Mouse (Mus musculus): Measurements from ENCODE around the gene Gorasp1. TPM values are rescaled to one million over a fixed set of nuclear protein-coding genes. Genes with fewer than 3 reads are reported as not detected.

Gene Gorasp1
- polyA plus RNA-seq, 1 experiment from 2014 or later = 23.6 TPM

- peaks cover 34% of the 10 kb centered on the region for H3K4me1 ChIP-seq (ENCODE audit: control insufficient read depth, insufficient read depth, low read length)
These were observed 43.4 kb upstream of the Gorasp1 start for GRCm38 (mm10) chr9:119980770-119981182.

GRCm38 (mm10) chr9:119979749-119980148, 42.4 kb upstream of the Gorasp1 start:
- Histone ChIP-seq H3K9ac (ENCODE audit: low read length) (no peak overlapping the region), H3K9me3 (ENCODE audit: control insufficient read depth, low read length) (no peaks in the 10 kb centered on the region), H3K4me3 (ENCODE audit: low read depth, low read length) (no peak overlapping the region), H3K4me1 (ENCODE audit: control insufficient read depth, insufficient read depth, low read length) (peaks cover 34% of the 10 kb centered on the region), H3K36me3 (ENCODE audit: control insufficient read depth, insufficient read depth, low read length) (no peaks in the 10 kb centered on the region), H3K4me2 (ENCODE audit: low read depth) (no peak overlapping the region), H3K27me3 (ENCODE audit: control insufficient read depth, insufficient read depth, low read length) (peaks cover 8% of the 10 kb centered on the region), H3K27ac (ENCODE audit: low read depth, low read length) (no peak overlapping the region)
- ATAC-seq (ENCODE audit: insufficient read depth, low FRiP score, low TSS enrichment) (no peak), DNase-seq (ENCODE audit: low spot score) (no peak)
- WGBS = 59% methylated on average over 2 of the region's 2 CpGs

More at GRCm38 (mm10) chr9:119980770-119981182, 43.4 kb upstream of the Gorasp1 start:
- no peaks in the 10 kb centered on the region for H3K9me3 ChIP-seq (ENCODE audit: control insufficient read depth, low read length)
- no peak for DNase-seq (ENCODE audit: low spot score)
- no peaks in the 10 kb centered on the region for H3K36me3 ChIP-seq (ENCODE audit: control insufficient read depth, insufficient read depth, low read length)
- H3K27ac ChIP-seq (ENCODE audit: low read depth, low read length) = peak overlapping the region; percentile 80
- H3K4me2 ChIP-seq (ENCODE audit: low read depth) = peak overlapping the region; percentile 93
- peaks cover 8% of the 10 kb centered on the region for H3K27me3 ChIP-seq (ENCODE audit: control insufficient read depth, insufficient read depth, low read length)
- no peak overlapping the region for H3K4me3 ChIP-seq (ENCODE audit: low read depth, low read length)
- 4% methylated on average over 4 of the region's 4 CpGs for WGBS
- peak overlapping the region; percentile 44; the same call in 1 of the 2 replicates for H3K9ac ChIP-seq (ENCODE audit: low read length)
- ATAC-seq (ENCODE audit: insufficient read depth, low FRiP score, low TSS enrichment) = no peak

GRCm38 (mm10) chr9:119978811-119979441, 41.6 kb upstream of the Gorasp1 start:
- DNase-seq (ENCODE audit: low spot score) (no peak), ATAC-seq (ENCODE audit: insufficient read depth, low FRiP score, low TSS enrichment) (no peak)
- peaks cover 8% of the 10 kb centered on the region for H3K27me3 ChIP-seq (ENCODE audit: control insufficient read depth, insufficient read depth, low read length)
- no peak overlapping the region for H3K4me2 ChIP-seq (ENCODE audit: low read depth)
- H3K9me3 ChIP-seq (ENCODE audit: control insufficient read depth, low read length) = no peaks in the 10 kb centered on the region
- no peak overlapping the region for H3K9ac ChIP-seq (ENCODE audit: low read length)
- H3K4me3 ChIP-seq (ENCODE audit: low read depth, low read length) = no peak overlapping the region
- 86% methylated on average over 6 of the region's 6 CpGs for WGBS
- no peaks in the 10 kb centered on the region for H3K36me3 ChIP-seq (ENCODE audit: control insufficient read depth, insufficient read depth, low read length)
- peaks cover 34% of the 10 kb centered on the region for H3K4me1 ChIP-seq (ENCODE audit: control insufficient read depth, insufficient read depth, low read length)
- H3K27ac ChIP-seq (ENCODE audit: low read depth, low read length) = no peak overlapping the region

GRCm38 (mm10) chr9:119978151-119978810, 40.9 kb upstream of the Gorasp1 start:
- Histone ChIP-seq H3K4me1 (ENCODE audit: control insufficient read depth, insufficient read depth, low read length) (peaks cover 32% of the 10 kb centered on the region), H3K36me3 (ENCODE audit: control insufficient read depth, insufficient read depth, low read length) (0 out of 2 replicates have a peak, but pooled peaks cover 2% of the 10 kb centered on the region), H3K4me2 (ENCODE audit: low read depth) (no peak overlapping the region), H3K9ac (ENCODE audit: low read length) (no peak overlapping the region), H3K27ac (ENCODE audit: low read depth, low read length) (no peak overlapping the region), H3K4me3 (ENCODE audit: low read depth, low read length) (no peak overlapping the region), H3K27me3 (ENCODE audit: control insufficient read depth, insufficient read depth, low read length) (peaks cover 8% of the 10 kb centered on the region), H3K9me3 (ENCODE audit: control insufficient read depth, low read length) (no peaks in the 10 kb centered on the region)
- 53% methylated on average over 9 of the region's 9 CpGs for WGBS
- ATAC-seq (ENCODE audit: insufficient read depth, low FRiP score, low TSS enrichment) (no peak), DNase-seq (ENCODE audit: low spot score) (no peak)

- Histone ChIP-seq H3K27me3 (ENCODE audit: control insufficient read depth, insufficient read depth, low read length) (peaks cover 2% of the 10 kb centered on the region; the same call in 1 of the 2 replicates), H3K4me2 (ENCODE audit: low read depth) (no peak overlapping the region), H3K4me3 (ENCODE audit: low read depth, low read length) (no peak overlapping the region), H3K36me3 (ENCODE audit: control insufficient read depth, insufficient read depth, low read length) (0 out of 2 replicates have a peak, but pooled peaks cover 2% of the 10 kb centered on the region), H3K9ac (ENCODE audit: low read length) (no peak overlapping the region), H3K4me1 (ENCODE audit: control insufficient read depth, insufficient read depth, low read length) (peaks cover 26% of the 10 kb centered on the region), H3K9me3 (ENCODE audit: control insufficient read depth, low read length) (no peaks in the 10 kb centered on the region), H3K27ac (ENCODE audit: low read depth, low read length) (no peak overlapping the region)
- WGBS = 45% methylated on average over 5 of the region's 5 CpGs
- no peak for DNase-seq (ENCODE audit: low spot score)
- no peak for ATAC-seq (ENCODE audit: insufficient read depth, low FRiP score, low TSS enrichment)
These were observed 40.2 kb upstream of the Gorasp1 start for GRCm38 (mm10) chr9:119977557-119978060.

- H3K9ac ChIP-seq (ENCODE audit: low read length) = no peak overlapping the region
- H3K36me3 ChIP-seq (ENCODE audit: control insufficient read depth, insufficient read depth, low read length) = 0 out of 2 replicates have a peak, but pooled peaks cover 2% of the 10 kb centered on the region
- WGBS = 57% methylated on average over 17 of the region's 17 CpGs
These were observed 39.6 kb upstream of the Gorasp1 start for GRCm38 (mm10) chr9:119976704-119977556.

GRCm38 (mm10) chr9:119975286-119975685, 37.9 kb upstream of the Gorasp1 start:
- no peaks in the 10 kb centered on the region for H3K9me3 ChIP-seq (ENCODE audit: control insufficient read depth, low read length)
- ATAC-seq (ENCODE audit: insufficient read depth, low FRiP score, low TSS enrichment) = no peak

More at GRCm38 (mm10) chr9:119976704-119977556, 39.6 kb upstream of the Gorasp1 start:
- DNase-seq (ENCODE audit: low spot score) = no peak
- Histone ChIP-seq H3K27me3 (ENCODE audit: control insufficient read depth, insufficient read depth, low read length) (no peaks in the 10 kb centered on the region), H3K4me2 (ENCODE audit: low read depth) (no peak overlapping the region), H3K4me3 (ENCODE audit: low read depth, low read length) (no peak overlapping the region), H3K9me3 (ENCODE audit: control insufficient read depth, low read length) (no peaks in the 10 kb centered on the region), H3K27ac (ENCODE audit: low read depth, low read length) (no peak overlapping the region), H3K4me1 (ENCODE audit: control insufficient read depth, insufficient read depth, low read length) (peaks cover 19% of the 10 kb centered on the region)
- no peak for ATAC-seq (ENCODE audit: insufficient read depth, low FRiP score, low TSS enrichment)

GRCm38 (mm10) chr9:119974609-119975008, 37.2 kb upstream of the Gorasp1 start:
- 81% methylated on average over 5 of the region's 5 CpGs for WGBS
- ATAC-seq (ENCODE audit: insufficient read depth, low FRiP score, low TSS enrichment) = no peak
- H3K4me2 ChIP-seq (ENCODE audit: low read depth) = no peak overlapping the region

More at GRCm38 (mm10) chr9:119975286-119975685, 37.9 kb upstream of the Gorasp1 start:
- Histone ChIP-seq H3K27me3 (ENCODE audit: control insufficient read depth, insufficient read depth, low read length) (no peaks in the 10 kb centered on the region), H3K4me3 (ENCODE audit: low read depth, low read length) (no peak overlapping the region), H3K4me1 (ENCODE audit: control insufficient read depth, insufficient read depth, low read length) (peaks cover 8% of the 10 kb centered on the region; the same call in 1 of the 2 replicates), H3K9ac (ENCODE audit: low read length) (no peak overlapping the region), H3K27ac (ENCODE audit: low read depth, low read length) (no peak overlapping the region), H3K36me3 (ENCODE audit: control insufficient read depth, insufficient read depth, low read length) (0 out of 2 replicates have a peak, but pooled peaks cover 2% of the 10 kb centered on the region), H3K4me2 (ENCODE audit: low read depth) (no peak overlapping the region)
- WGBS = 96% methylated on average over 4 of the region's 4 CpGs
- no peak for DNase-seq (ENCODE audit: low spot score)

More at GRCm38 (mm10) chr9:119974609-119975008, 37.2 kb upstream of the Gorasp1 start:
- Histone ChIP-seq H3K9ac (ENCODE audit: low read length) (no peak overlapping the region), H3K27ac (ENCODE audit: low read depth, low read length) (no peak overlapping the region), H3K36me3 (ENCODE audit: control insufficient read depth, insufficient read depth, low read length) (0 out of 2 replicates have a peak, but pooled peaks cover 2% of the 10 kb centered on the region), H3K9me3 (ENCODE audit: control insufficient read depth, low read length) (no peaks in the 10 kb centered on the region), H3K4me3 (ENCODE audit: low read depth, low read length) (no peak overlapping the region), H3K4me1 (ENCODE audit: control insufficient read depth, insufficient read depth, low read length) (peaks cover 8% of the 10 kb centered on the region; the same call in 1 of the 2 replicates), H3K27me3 (ENCODE audit: control insufficient read depth, insufficient read depth, low read length) (no peaks in the 10 kb centered on the region)
- no peak for DNase-seq (ENCODE audit: low spot score)

Data from neural tube, embryonic 11.5 days (tissue).